Comparison of ENCODE assay signal across 18 mouse cellular contexts in genomic region chr12:79771741-79772140, GRCm38 (mm10).
DNase-seq lines count a peak whose midpoint lies in the region.
"Had no signal": no experiment of that assay in that cellular context is flagged by ENCODE, and none has a peak within 500 bp of the region (broad histone marks: within the 10 kb centered on the region; RNA-seq: fewer than 3 reads in every experiment).

No protein-coding gene starts in this region.

- DNase-seq in left cerebral cortex, postnatal 25 days (ENCODE audit: low spot score in 2 of 2) = peak; percentile 21 to 77
- no peak for DNase-seq in left cerebral cortex, postnatal 36 days (ENCODE audit: low spot score in 2 of 2)
- peak; percentile 11 for DNase-seq in right cerebral cortex, postnatal 25 days
- no peak for DNase-seq in right cerebral cortex, postnatal 10 days (ENCODE audit: low spot score in 2 of 2)
- peak; percentile 75 for DNase-seq in brain, adult 2 months (ENCODE audit: low read depth, low spot score)
- DNase-seq in yolk sac, embryonic 10.5 days (ENCODE audit: low spot score) = no peak
- DNase-seq: adrenal gland, postnatal 10 days; adrenal gland, postnatal 36 days; cerebellum, adult 11 months; cerebellum, adult 2 months; cerebellum, adult 9-11 months; cerebellum, postnatal 25 days; forebrain, postnatal 0 days; gastrocnemius, postnatal 10 days; gastrocnemius, postnatal 36 days; heart, adult 2 months; heart, postnatal 14 days; heart, postnatal 4 days had no signal

- intact Hi-C loops in left cerebral cortex, postnatal 25 days (cut with DNase I) = no loop called here
- intact Hi-C loops in left cerebral cortex, postnatal 36 days (cut with DNase I) = no loop called here

Comparison
In these comparisons a context has a peak if more than half of its experiments do, and no peak if none do; other contexts are left out.
1. DNase-seq: peak in left cerebral cortex, postnatal 25 days (2 of 2), right cerebral cortex, postnatal 25 days (single experiment) and brain, adult 2 months (single experiment); none in left cerebral cortex, postnatal 36 days (0 of 2), right cerebral cortex, postnatal 10 days (0 of 2) and yolk sac, embryonic 10.5 days (single experiment).